Mouse (Mus musculus) embryonic stem cell, embryonic (primary cell): ENCODE results near the gene Cul1.
"Not testable (repeated sequence)": the region's sequence is repeated elsewhere in the genome, so short reads cannot be mapped to it uniquely, and the experiment has no call there.

Experiments
- CTCF ChIA-PET, 4 experiments: fragments of 300-600 bp in 2 of 4; fragments of 350-600 bp in 2 of 4; sonication (Branson Sonifier 250); formaldehyde crosslinking; loops; one replicate each; lab custom pipeline; 2022; ENCODE audit warnings: inconsistent platforms in 2 of 4; lab: Charles Lee
- POLR2A ChIA-PET, 4 experiments: fragments of 300-600 bp in 2 of 4; fragments of 350-600 bp in 2 of 4; sonication (Branson Sonifier 250); formaldehyde crosslinking; loops; one replicate each; lab custom pipeline; 2022; ENCODE audit warnings: antibody characterized with exemption in 4 of 4, inconsistent platforms in 1 of 4; lab: Charles Lee

Gene Cul1

GRCm38 (mm10) chr6:47453098-47453497 lies at the start of gene Cul1:
Gene Cul1 (plus strand): TSS chr6:47453398.
- ChIA-PET POLR2A (interaction anchor here (0.6 to 5.4 kb wide), 40 partner anchors 10 to 262 kb away, joined by 3 to 63 read pairs (median 4); partner anchors contain the start of gene Ezh2 (in 2 of the 4)), CTCF (no interaction called here)

- ChIA-PET CTCF (no interaction called here), POLR2A (interaction anchor here in 1 of 4 experiments (0.7 kb wide), 1 partner anchor 66 kb away, joined by 3 read pairs; no protein-coding TSS in a partner anchor)
Observed at GRCm38 (mm10) chr6:47404419-47405382, 48.5 kb upstream of the Cul1 start.

DNA sequence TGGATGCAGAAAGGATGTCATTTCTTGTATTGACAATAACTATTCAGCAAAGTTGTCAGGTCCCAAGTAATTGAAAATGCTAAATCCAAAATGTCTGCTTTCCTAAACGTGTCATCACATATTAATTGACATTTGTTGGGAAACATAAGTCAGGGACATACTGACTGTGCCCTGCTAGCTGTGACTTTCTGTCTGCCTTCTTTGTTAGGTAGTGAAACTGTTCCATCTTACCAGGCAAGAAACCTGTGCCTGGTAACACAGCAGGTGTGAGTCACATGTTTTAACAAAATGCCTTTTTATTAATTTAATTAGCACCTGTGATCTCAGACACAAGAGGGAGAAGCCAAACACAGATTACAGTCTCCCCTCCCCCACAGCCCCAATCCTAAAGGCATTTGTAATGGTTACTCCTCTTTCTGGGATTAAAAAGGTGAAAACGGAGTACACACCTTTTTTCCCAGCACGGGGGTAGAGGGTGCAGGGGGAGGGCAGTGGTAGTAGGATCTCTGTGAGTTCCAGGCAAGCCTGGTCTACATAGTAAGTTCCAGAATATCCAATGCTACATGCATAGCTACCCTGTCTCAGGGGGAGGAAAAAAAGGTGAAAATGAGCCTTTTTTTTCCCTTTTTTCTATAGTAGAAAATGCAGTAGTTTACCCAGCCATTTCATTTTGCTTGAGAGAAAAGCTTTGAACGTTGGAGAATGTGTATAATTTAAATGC lies 40.2 kb upstream of the Cul1 start:
- CTCF ChIA-PET = interaction anchor here in 2 of 4 experiments (0.5 to 0.6 kb wide), 2 partner anchors 125 to 1234 kb away, joined by 3 to 5 read pairs; partner anchors contain the start of gene Gimap8 (in 1 of the 2)
- POLR2A ChIA-PET = interaction anchor here in 1 of 4 experiments (0.7 to 1.8 kb wide), 2 partner anchors 49 to 183 kb away, joined by 3 to 5 read pairs; partner anchors contain the start of gene Ezh2

DNA sequence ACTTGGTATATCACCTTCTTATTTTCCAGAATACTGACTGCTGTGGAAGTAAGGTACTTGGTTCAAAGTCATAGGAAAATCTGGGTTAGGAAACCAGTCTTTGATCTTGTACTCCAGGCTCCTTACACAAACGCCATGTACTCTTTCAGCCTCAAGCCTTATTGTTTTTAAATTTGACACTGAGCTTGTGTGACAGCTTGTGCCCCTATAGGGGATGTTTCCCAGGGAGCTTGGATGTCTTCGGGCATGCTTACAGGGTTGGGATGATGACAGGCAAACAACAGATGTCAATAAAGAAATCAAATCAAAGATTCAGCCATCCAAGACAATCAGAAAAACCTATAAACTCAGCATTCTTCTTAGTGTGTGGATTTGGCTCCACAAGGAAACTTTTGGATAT lies 39.5 kb upstream of the Cul1 start:
- ChIA-PET CTCF (interaction anchor here in 1 of 4 experiments (0.5 kb wide), 1 partner anchor 1233 kb away, joined by 5 read pairs; the partner anchor contains the start of gene Gimap8), POLR2A (interaction anchor here in 1 of 4 experiments (0.6 to 1.8 kb wide), 3 partner anchors 13 to 224 kb away, joined by 3 to 5 read pairs (median 3); partner anchors contain the start of gene Ezh2)

GRCm38 (mm10) chr6:47418691-47419090 lies 34.5 kb upstream of the Cul1 start:
- POLR2A ChIA-PET = interaction anchor here in 2 of 4 experiments (0.6 to 2.0 kb wide), 8 partner anchors 9 to 205 kb away, joined by 3 to 8 read pairs (median 4); partner anchors contain the start of genes Cul1 (in 2 of the 2) and Ezh2 (in 1 of the 2)
- CTCF ChIA-PET = no interaction called here

DNA sequence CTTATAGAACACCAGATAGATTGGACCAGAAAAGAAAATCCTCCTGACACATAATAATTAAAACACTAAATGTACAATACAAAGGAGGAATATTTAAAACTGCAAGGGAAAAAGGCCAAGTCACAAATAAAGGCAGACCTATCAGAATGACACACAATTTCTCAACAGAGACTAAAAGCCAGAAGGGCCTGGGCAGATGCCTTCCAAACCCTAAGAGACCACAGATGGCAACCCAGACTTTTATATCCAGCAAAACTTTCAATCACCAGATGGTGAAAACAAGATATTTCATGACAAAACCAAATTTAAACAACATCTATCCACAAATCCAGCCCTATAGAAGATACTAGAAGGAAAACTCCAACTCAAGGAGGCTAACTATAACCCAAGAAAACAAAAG lies 33.0 kb upstream of the Cul1 start:
- CTCF ChIA-PET = interaction anchor here in 1 of 4 experiments (0.9 kb wide), 1 partner anchor 25 kb away, joined by 3 read pairs; no protein-coding TSS in a partner anchor

GRCm38 (mm10) chr6:47421221-47421620 lies 32.0 kb upstream of the Cul1 start:
- ChIA-PET CTCF (interaction anchor here in 1 of 4 experiments (0.9 kb wide), 1 partner anchor 26 kb away, joined by 3 read pairs; no protein-coding TSS in a partner anchor), POLR2A (interaction anchor here in 1 of 4 experiments (3.7 kb wide), 1 partner anchor 33 kb away, joined by 17 read pairs; the partner anchor contains the start of gene Cul1)

More for the DNA sequence above, 33.0 kb upstream of the Cul1 start:
- POLR2A ChIA-PET = no interaction called here

GRCm38 (mm10) chr6:47426136-47426535 lies 27.1 kb upstream of the Cul1 start:
- POLR2A ChIA-PET = interaction anchor here (0.6 to 1.8 kb wide), 9 partner anchors 17 to 175 kb away, joined by 3 to 9 read pairs (median 4); partner anchors contain the start of genes Cul1 (in 2 of the 4) and Ezh2 (in 2 of the 4)
- CTCF ChIA-PET = no interaction called here

GRCm38 (mm10) chr6:47426556-47426955 lies 26.6 kb upstream of the Cul1 start:
- CTCF ChIA-PET = not testable (repeated sequence)
- POLR2A ChIA-PET = interaction anchor here (0.6 to 1.8 kb wide), 7 partner anchors 21 to 175 kb away, joined by 3 to 9 read pairs (median 7); partner anchors contain the start of genes Cul1 (in 2 of the 4) and Ezh2 (in 1 of the 4)

GRCm38 (mm10) chr6:47432795-47433194 lies 20.4 kb upstream of the Cul1 start:
- CTCF ChIA-PET = not testable (repeated sequence)

DNA sequence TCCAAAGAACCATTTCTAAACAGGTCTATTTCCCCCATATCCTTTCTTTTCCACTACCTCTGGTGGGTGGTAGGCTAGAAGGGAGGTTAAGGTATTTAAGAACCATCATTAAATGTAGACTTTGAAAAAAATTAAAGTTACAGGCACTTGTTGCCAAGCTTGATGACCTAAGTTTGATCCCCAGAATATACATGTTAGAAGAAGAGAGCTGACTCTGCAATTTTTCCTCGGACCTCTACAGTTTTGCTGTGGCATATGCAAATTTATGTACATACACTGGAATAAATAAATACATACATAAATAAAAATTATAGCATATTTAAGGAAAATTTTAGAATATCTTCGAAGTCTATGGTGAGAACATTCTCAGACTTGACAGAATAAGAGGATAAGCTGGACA lies 13.1 kb upstream of the Cul1 start:
- POLR2A ChIA-PET = interaction anchor here in 1 of 4 experiments (1.4 kb wide), 2 partner anchors 9 to 13 kb away, joined by 3 to 4 read pairs; partner anchors contain the start of gene Cul1
- CTCF ChIA-PET = no interaction called here

More at GRCm38 (mm10) chr6:47432795-47433194, 20.4 kb upstream of the Cul1 start:
- POLR2A ChIA-PET = interaction anchor here in 1 of 4 experiments (0.6 kb wide), 1 partner anchor 217 kb away, joined by 6 read pairs; no protein-coding TSS in a partner anchor

DNA sequence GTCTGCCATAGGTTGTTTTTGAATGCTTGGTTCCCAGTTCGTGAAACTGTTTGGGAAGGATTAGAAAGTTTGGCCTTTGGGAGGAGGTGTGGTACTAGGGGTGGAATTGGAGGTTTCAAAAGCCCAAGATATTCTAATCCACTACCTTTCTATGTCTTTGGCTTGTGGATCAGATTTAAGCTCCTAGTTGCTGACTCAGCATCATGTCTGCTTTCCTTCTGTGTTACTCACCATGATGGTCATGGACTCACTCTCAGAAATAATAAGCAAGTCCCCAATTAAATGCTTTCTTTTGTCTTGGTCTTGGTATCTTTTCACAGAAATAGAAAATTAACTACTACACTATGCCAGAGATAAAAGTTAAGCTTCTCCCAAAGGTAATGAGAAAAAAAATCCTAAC lies 5.5 kb upstream of the Cul1 start:
- CTCF ChIA-PET = no interaction called here
- POLR2A ChIA-PET = interaction anchor here in 2 of 4 experiments (0.6 to 1.2 kb wide), 3 partner anchors 22 to 464 kb away, joined by 3 to 4 read pairs (median 3); no protein-coding TSS in a partner anchor

DNA sequence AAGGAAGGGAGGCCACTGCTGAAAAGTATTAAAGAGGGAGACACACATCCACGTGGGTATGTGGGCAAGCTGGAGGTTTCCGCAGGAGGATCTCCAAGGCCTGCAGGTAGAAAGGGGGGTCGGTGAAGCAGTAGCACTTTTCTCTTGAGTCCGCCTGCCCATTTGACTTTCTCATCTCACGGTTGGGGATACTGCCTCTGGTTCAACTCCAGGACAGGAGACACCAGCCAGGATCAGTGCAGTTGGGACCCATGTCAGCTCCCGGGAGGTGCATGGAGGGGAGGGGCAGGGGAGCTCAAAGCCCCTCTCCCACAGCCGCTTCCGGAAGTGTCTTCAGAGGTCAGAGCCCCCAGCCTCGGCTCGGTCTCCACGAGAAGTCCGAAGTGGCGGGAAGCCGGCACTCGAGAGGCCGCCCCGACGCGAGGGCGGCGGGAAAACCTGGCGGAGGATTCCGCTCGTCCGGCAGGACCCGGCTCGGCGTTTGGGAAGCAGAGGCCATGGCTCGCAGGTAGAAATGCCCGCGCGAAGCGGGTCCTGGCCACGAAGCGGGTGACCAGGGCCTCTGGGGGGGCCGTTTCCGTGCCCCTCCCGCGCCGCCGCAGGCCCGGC lies 428 bp downstream of the Cul1 start:
- POLR2A ChIA-PET = interaction anchor here (0.6 to 5.4 kb wide), 39 partner anchors 10 to 210 kb away, joined by 3 to 63 read pairs (median 4); partner anchors contain the start of gene Ezh2 (in 2 of the 4)
- CTCF ChIA-PET = no interaction called here

DNA sequence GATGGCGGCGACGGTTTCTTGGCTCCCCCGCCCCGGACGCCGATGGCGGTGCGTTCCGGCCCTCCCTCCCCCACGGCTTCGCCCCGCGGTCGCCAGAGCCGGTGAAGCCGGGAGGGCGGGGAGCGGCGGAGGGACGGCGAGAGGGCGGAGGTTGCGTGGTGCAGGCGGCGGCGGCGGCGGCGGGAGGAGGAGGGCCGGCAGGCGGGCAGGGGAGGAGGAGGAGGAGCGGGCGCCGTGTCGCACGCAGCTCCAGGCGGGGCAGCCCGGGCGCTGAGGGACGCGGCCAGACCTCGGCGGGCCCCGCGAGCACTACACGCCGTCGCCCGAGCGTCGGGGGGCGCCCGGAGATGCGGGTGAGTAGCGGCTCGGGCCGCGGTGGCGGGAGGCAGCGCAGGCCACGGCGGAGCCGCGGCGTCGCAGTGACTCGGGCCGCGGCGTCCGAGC lies 955 bp downstream of the Cul1 start:
- POLR2A ChIA-PET = interaction anchor here (0.6 to 5.4 kb wide), 40 partner anchors 8 to 210 kb away, joined by 3 to 63 read pairs (median 5); partner anchors contain the start of gene Ezh2 (in 2 of the 4)
- CTCF ChIA-PET = no interaction called here

DNA sequence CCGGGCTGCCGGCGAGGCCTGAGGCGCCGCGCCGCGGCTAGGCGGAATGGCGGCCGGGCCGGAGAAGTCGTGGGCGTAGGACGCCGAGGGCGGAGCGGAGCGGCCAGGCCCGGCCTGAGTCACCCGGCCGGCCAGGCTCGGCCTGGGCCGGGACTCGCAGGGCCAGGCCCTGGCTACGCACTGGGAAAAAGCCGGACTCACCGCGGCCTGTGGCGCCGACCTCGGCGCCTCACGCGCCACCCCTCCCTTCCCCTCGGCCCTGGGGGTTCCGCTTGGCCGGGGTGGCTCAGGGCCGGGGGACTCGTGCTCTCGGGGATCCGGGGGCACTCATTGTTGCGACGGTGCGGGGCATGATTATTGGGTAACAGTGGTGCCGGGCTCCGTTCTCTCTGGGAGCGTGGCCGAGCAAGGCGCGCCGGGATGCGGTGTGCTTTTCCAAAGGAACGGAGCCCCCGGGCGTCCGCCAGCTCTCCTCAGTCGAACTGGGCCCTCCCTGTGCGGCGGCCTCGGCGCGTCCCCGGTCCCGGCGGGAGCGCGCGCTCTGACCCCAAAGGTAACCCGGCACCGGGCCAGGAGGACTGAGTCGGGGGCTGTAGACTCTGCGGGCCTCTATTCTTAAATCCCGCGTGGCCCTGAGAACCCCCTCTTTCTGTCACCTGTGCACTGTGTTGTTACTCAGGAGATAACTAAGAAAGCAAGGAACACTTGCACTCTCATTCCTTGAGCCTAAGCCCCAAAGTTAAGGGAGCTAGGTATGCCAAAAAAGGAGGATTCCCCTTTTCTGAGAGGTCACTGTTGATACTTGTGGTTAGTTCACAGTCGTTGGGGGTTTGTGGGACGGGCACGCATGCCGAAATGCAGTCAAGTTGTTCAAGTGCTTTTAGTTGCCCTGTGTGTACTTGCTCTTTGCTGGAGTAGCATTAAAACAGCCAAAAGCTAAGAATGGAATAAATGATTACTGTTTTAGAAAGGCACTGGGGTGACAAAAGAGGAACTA lies 1.7 kb downstream of the Cul1 start:
- CTCF ChIA-PET = no interaction called here

GRCm38 (mm10) chr6:47455843-47456242 lies 2.6 kb downstream of the Cul1 start:
- POLR2A ChIA-PET = interaction anchor here (0.6 to 5.4 kb wide), 31 partner anchors 8 to 267 kb away, joined by 3 to 63 read pairs (median 5); no protein-coding TSS in a partner anchor
- CTCF ChIA-PET = no interaction called here

More for the DNA sequence above, 1.7 kb downstream of the Cul1 start:
- POLR2A ChIA-PET = interaction anchor here (0.5 to 5.4 kb wide), 50 partner anchors 8 to 268 kb away, joined by 3 to 63 read pairs (median 4); partner anchors contain the start of gene Ezh2 (in 1 of the 4)
